Mouse (Mus musculus) midbrain, embryonic 16.5 days (tissue): Measurements from ENCODE around the gene Ect2l. TPM values are rescaled to one million over a fixed set of nuclear protein-coding genes. Genes with fewer than 3 reads are reported as not detected.
A peak's percentile ranks its signal among the peaks of the same experiment; 100 is the strongest.

Source experiments
- ATAC-seq: fragments of 200-750 bp; cut with Nextera tagmentation; 2 replicates; pipeline ENCODE4 v1.8.0; 2017; ENCODE audit warnings: moderate TSS enrichment
- H3K27ac ChIP-seq: fragments of 300-500 bp; sonication (generic); 2 replicates; pipeline ENCODE4 v1.5.1; 2014; ENCODE audit warnings: mild to moderate bottlenecking, low read length, mixed read lengths
- H3K27me3 ChIP-seq: fragments of 300-500 bp; sonication (generic); 2 replicates; pipeline ENCODE4 v1.6.1; 2014; ENCODE audit warnings: low read depth, low read length, mixed read lengths; ENCODE audit not compliant: control insufficient read depth, insufficient read depth
- H3K36me3 ChIP-seq: fragments of 300-500 bp; sonication (generic); 2 replicates; pipeline ENCODE4 v1.6.1; 2014; ENCODE audit warnings: mild to moderate bottlenecking, low read length, moderate library complexity, mixed read lengths; ENCODE audit not compliant: control insufficient read depth, insufficient read depth
- H3K4me1 ChIP-seq: fragments of 300-500 bp; sonication (generic); 2 replicates; pipeline ENCODE4 v1.6.1; 2014; ENCODE audit warnings: mild to moderate bottlenecking, low read length, mixed read lengths; ENCODE audit not compliant: control insufficient read depth, insufficient read depth
- H3K4me2 ChIP-seq: fragments of 300-500 bp; sonication (generic); 2 replicates; pipeline ENCODE4 v1.6.1; 2014; ENCODE audit warnings: mild to moderate bottlenecking, low read length, mixed read lengths
- H3K4me3 ChIP-seq: fragments of 300-500 bp; sonication (generic); 2 replicates; pipeline ENCODE4 v1.5.1; 2014; ENCODE audit warnings: low read depth, mild to moderate bottlenecking, low read length, moderate library complexity, mixed read lengths
- H3K9ac ChIP-seq: fragments of 300-500 bp; sonication (generic); 2 replicates; pipeline ENCODE4 v1.6.1; 2014; ENCODE audit warnings: low read depth, low read length, mixed read lengths
- H3K9me3 ChIP-seq: fragments of 300-500 bp; sonication (generic); replicated peaks from 2 replicates; pipeline ENCODE4 v1.6.1; 2014; ENCODE audit warnings: mild to moderate bottlenecking, low read length, mixed read lengths; ENCODE audit not compliant: control insufficient read depth, poor library complexity, severe bottlenecking
- WGBS: fragments of 180-500 bp; shearing (Covaris S2); extraction: QIAGEN DNeasy Blood & Tissue Kit; methylation state at CpG from one replicate; pipeline ENCODE4 v1.1.7; 2014; 5-methylcytosine and 5-hydroxymethylcytosine counted together
- polyA plus RNA-seq: library from polyadenylated mRNA; unstranded; fragments of >200 nt; fragmentation: Nextera tagmentation; extraction: Ambion mirVana; gene quantifications from 2 replicates; pipeline ENCODE4 v1.2.1, GENCODE M21; 2015

The Ect2l gene
- polyA plus RNA-seq, 1 experiment from 2014 or later = 0.33 TPM

GRCm38 (mm10) chr10:18219351-18219750 lies 8.7 kb upstream of the Ect2l start:
- H3K4me3 ChIP-seq = no peak overlapping the region
- no peak overlapping the region for H3K9ac ChIP-seq
- ATAC-seq = no peak
- WGBS = 92% methylated on average over 10 of the region's 10 CpGs
- H3K9me3 ChIP-seq = no peaks in the 10 kb centered on the region
- H3K4me1 ChIP-seq = no peaks in the 10 kb centered on the region
- H3K27me3 ChIP-seq = no peaks in the 10 kb centered on the region
- no peaks in the 10 kb centered on the region for H3K36me3 ChIP-seq
- no peak overlapping the region for H3K4me2 ChIP-seq
- H3K27ac ChIP-seq = no peak overlapping the region

GRCm38 (mm10) chr10:18214124-18214523 lies 3.4 kb upstream of the Ect2l start:
- Histone ChIP-seq H3K9ac (no peak overlapping the region), H3K27me3 (no peaks in the 10 kb centered on the region), H3K36me3 (no peaks in the 10 kb centered on the region; the same call in 1 of the 2 replicates), H3K9me3 (no peaks in the 10 kb centered on the region), H3K4me1 (no peaks in the 10 kb centered on the region), H3K27ac (no peak overlapping the region), H3K4me2 (no peak overlapping the region), H3K4me3 (no peak overlapping the region)
- ATAC-seq = no peak
- 80% methylated on average over 5 of the region's 5 CpGs for WGBS

- Histone ChIP-seq H3K27me3 (no peaks in the 10 kb centered on the region), H3K4me2 (no peak overlapping the region), H3K4me3 (no peak overlapping the region), H3K27ac (no peak overlapping the region), H3K4me1 (no peaks in the 10 kb centered on the region), H3K36me3 (no peaks in the 10 kb centered on the region; the same call in 1 of the 2 replicates), H3K9me3 (no peaks in the 10 kb centered on the region), H3K9ac (no peak overlapping the region)
- WGBS = 81% methylated on average over 4 of the region's 4 CpGs
- ATAC-seq = no peak
Measured at GRCm38 (mm10) chr10:18213373-18213772, 2.7 kb upstream of the Ect2l start.

- Histone ChIP-seq H3K9me3 (no peaks in the 10 kb centered on the region), H3K27ac (no peak overlapping the region), H3K36me3 (no peaks in the 10 kb centered on the region; the same call in 1 of the 2 replicates), H3K4me1 (no peaks in the 10 kb centered on the region), H3K27me3 (no peaks in the 10 kb centered on the region), H3K9ac (no peak overlapping the region), H3K4me3 (no peak overlapping the region), H3K4me2 (no peak overlapping the region)
- no peak for ATAC-seq
- WGBS = 78% methylated on average over 6 of the region's 6 CpGs
Measured at GRCm38 (mm10) chr10:18210119-18210518, 571 bp downstream of the Ect2l start.

- ATAC-seq = no peak
- 0 out of 2 replicates have a peak, but pooled peaks cover 5% of the 10 kb centered on the region for H3K4me1 ChIP-seq
- no peaks in the 10 kb centered on the region for H3K9me3 ChIP-seq
- no peak overlapping the region for H3K9ac ChIP-seq
- no peaks in the 10 kb centered on the region for H3K27me3 ChIP-seq
- 10% methylated on average over 7 of the region's 7 CpGs for WGBS
- no peak overlapping the region for H3K4me2 ChIP-seq
- no peak overlapping the region for H3K27ac ChIP-seq
- no peak overlapping the region for H3K4me3 ChIP-seq
- H3K36me3 ChIP-seq = no peaks in the 10 kb centered on the region
Measured at GRCm38 (mm10) chr10:18204067-18204466, 6.6 kb downstream of the Ect2l start.

- no peaks in the 10 kb centered on the region for H3K36me3 ChIP-seq
- no peak overlapping the region for H3K4me2 ChIP-seq
- H3K4me3 ChIP-seq = no peak overlapping the region
- 92% methylated on average over 3 of the region's 3 CpGs for WGBS
- 0 out of 2 replicates have a peak, but pooled peaks cover 5% of the 10 kb centered on the region for H3K4me1 ChIP-seq
- no peaks in the 10 kb centered on the region for H3K9me3 ChIP-seq
- H3K27me3 ChIP-seq = no peaks in the 10 kb centered on the region
- ATAC-seq = no peak
- no peak overlapping the region for H3K9ac ChIP-seq
- no peak overlapping the region for H3K27ac ChIP-seq
Measured at GRCm38 (mm10) chr10:18202401-18202800, 8.3 kb downstream of the Ect2l start.

- H3K27ac ChIP-seq = no peak overlapping the region
- H3K4me1 ChIP-seq = 0 out of 2 replicates have a peak, but pooled peaks cover 5% of the 10 kb centered on the region
- ATAC-seq = 0 out of 2 replicates have a peak, but pooled peaks have one; percentile 15
- H3K9ac ChIP-seq = no peak overlapping the region
- H3K4me2 ChIP-seq = no peak overlapping the region
- H3K9me3 ChIP-seq = no peaks in the 10 kb centered on the region
- no peaks in the 10 kb centered on the region for H3K36me3 ChIP-seq
- WGBS = 49% methylated on average over 9 of the region's 9 CpGs
- no peak overlapping the region for H3K4me3 ChIP-seq
- no peaks in the 10 kb centered on the region for H3K27me3 ChIP-seq
Measured at GRCm38 (mm10) chr10:18200656-18201055, 10.0 kb downstream of the Ect2l start.

GRCm38 (mm10) chr10:18199919-18200318 lies 10.8 kb downstream of the Ect2l start:
- ATAC-seq = 0 out of 2 replicates have a peak, but pooled peaks have one; percentile 55
- Histone ChIP-seq H3K4me2 (no peak overlapping the region), H3K4me1 (0 out of 2 replicates have a peak, but pooled peaks cover 5% of the 10 kb centered on the region), H3K9me3 (no peaks in the 10 kb centered on the region), H3K4me3 (no peak overlapping the region), H3K36me3 (no peaks in the 10 kb centered on the region), H3K27ac (no peak overlapping the region), H3K9ac (no peak overlapping the region), H3K27me3 (no peaks in the 10 kb centered on the region)
- WGBS = 73% methylated on average over 4 of the region's 4 CpGs

- no peak overlapping the region for H3K4me2 ChIP-seq
- ATAC-seq = no peak
- H3K36me3 ChIP-seq = no peaks in the 10 kb centered on the region
- no peaks in the 10 kb centered on the region for H3K27me3 ChIP-seq
- H3K4me3 ChIP-seq = no peak overlapping the region
- H3K9ac ChIP-seq = no peak overlapping the region
- H3K9me3 ChIP-seq = no peaks in the 10 kb centered on the region
- no peak overlapping the region for H3K27ac ChIP-seq
- H3K4me1 ChIP-seq = 0 out of 2 replicates have a peak, but pooled peaks cover 5% of the 10 kb centered on the region
- 93% methylated on average over 5 of the region's 5 CpGs for WGBS
Measured at GRCm38 (mm10) chr10:18198286-18199015, 12.2 kb downstream of the Ect2l start.
